Mouse (Mus musculus): ENCODE results near the gene Nkapl.

DNA sequence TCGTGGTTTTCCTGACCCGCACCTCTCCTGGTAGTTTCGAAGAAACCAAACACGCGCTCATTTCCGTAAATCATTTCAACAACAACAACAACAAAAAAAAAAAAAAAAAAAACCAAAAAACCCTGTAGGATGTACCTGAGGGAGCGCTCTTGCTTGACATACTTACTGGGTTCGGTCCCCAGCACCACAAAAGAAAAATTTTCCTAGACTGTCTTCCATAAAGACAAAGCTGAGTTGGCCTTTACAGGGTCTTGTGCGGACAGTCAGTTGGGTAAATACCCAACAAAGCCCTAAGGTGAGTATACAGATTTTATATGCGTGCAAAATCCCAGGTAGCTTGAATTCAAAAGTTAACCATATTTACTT, 27.1 kb downstream of the Nkapl start:
- TF ChIP-seq CTCF (IDR thresholded peaks at IDR 0.05; ENCODE audit: insufficient read depth, low read depth, low read length) (no peak), POLR2A (IDR thresholded peaks at IDR 0.05; ENCODE audit: insufficient read depth, low read depth, low read length) (no peak)
